Mouse (Mus musculus) neural tube, embryonic 13.5 days (tissue): ENCODE results near the gene Eif2d. TPM values are rescaled to one million over a fixed set of nuclear protein-coding genes. Genes with fewer than 3 reads are reported as not detected.

ENCODE experiments used
- ATAC-seq: fragments of 200-750 bp; cut with Nextera tagmentation; 2 replicates; pipeline ENCODE4 v1.8.0; 2017; ENCODE audit warnings: low read depth, mild to moderate bottlenecking, moderate TSS enrichment, moderate library complexity
- H3K27ac ChIP-seq: fragments of 300-500 bp; sonication (generic); replicated peaks from 2 replicates; pipeline ENCODE4 v1.5.1; 2015; ENCODE audit warnings: moderate library complexity, mild to moderate bottlenecking, inconsistent platforms
- H3K27me3 ChIP-seq: fragments of 300-500 bp; sonication (generic); 2 replicates; pipeline ENCODE4 v1.6.1; 2015; ENCODE audit warnings: mild to moderate bottlenecking, inconsistent platforms
- H3K36me3 ChIP-seq: fragments of 300-500 bp; sonication (generic); 2 replicates; pipeline ENCODE4 v1.6.1; 2015; ENCODE audit warnings: mild to moderate bottlenecking, inconsistent platforms
- H3K4me1 ChIP-seq: fragments of 300-500 bp; sonication (generic); replicated peaks from 2 replicates; pipeline ENCODE4 v1.6.1; 2015; ENCODE audit warnings: inconsistent platforms
- H3K4me2 ChIP-seq: fragments of 300-500 bp; sonication (generic); 2 replicates; pipeline ENCODE4 v1.6.1; 2015; ENCODE audit warnings: inconsistent platforms, mild to moderate bottlenecking, moderate library complexity
- H3K4me3 ChIP-seq: fragments of 300-500 bp; sonication (generic); 2 replicates; pipeline ENCODE4 v1.5.1; 2015; ENCODE audit warnings: mild to moderate bottlenecking, inconsistent platforms
- H3K9ac ChIP-seq: fragments of 300-500 bp; sonication (generic); 2 replicates; pipeline ENCODE4 v1.6.1; 2015; ENCODE audit warnings: moderate library complexity, mild to moderate bottlenecking, inconsistent platforms
- H3K9me3 ChIP-seq: fragments of 300-500 bp; sonication (generic); 2 replicates; pipeline ENCODE4 v1.6.1; 2016; ENCODE audit warnings: inconsistent platforms
- WGBS: fragments of 180-500 bp; shearing (Covaris S2); methylation state at CpG from one replicate; pipeline ENCODE4 v1.1.7; 2015; 5-methylcytosine and 5-hydroxymethylcytosine counted together
- polyA plus RNA-seq: library from polyadenylated mRNA; unstranded; fragments of >200 nt; fragmentation: Nextera tagmentation; extraction: Ambion mirVana; gene quantifications from 2 replicates; pipeline ENCODE4 v1.2.1, GENCODE M21; 2015

The Eif2d gene
- polyA plus RNA-seq, 1 experiment from 2014 or later = 47.9 TPM

DNA sequence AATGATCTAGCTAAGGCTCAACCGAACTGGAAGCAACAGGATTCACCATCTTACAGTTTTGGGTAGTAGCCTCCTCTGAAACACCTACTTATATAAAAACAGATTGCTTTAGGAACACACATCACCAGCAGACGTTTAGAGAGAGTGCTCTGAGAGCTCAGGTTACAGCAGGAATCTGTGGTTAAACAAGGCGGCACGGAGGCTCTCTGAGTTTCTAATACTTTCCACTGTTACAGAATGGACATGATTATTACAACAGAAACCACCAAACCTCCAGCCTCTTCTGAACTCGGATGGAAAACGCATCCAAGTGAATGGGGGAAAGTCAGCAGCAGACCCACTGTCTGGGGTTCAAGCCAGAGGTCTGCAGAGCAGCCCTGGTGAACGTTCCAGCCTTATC is 83.1 kb downstream of the Eif2d start:
- Histone ChIP-seq H3K9me3 (no peaks in the 10 kb centered on the region), H3K9ac (no peak overlapping the region), H3K27me3 (peaks cover 7% of the 10 kb centered on the region; the same call in 1 of the 2 replicates), H3K4me2 (no peak overlapping the region), H3K4me3 (no peak overlapping the region), H3K27ac (no peak overlapping the region), H3K4me1 (peaks cover 15% of the 10 kb centered on the region), H3K36me3 (no peaks in the 10 kb centered on the region)
- 70% methylated on average over 7 of the region's 7 CpGs for WGBS
- ATAC-seq = no peak

Other genes with a start within 250 kb of the Eif2d start
- not detected in 2 replicates for gene Il20, start 241.7 kb upstream of the Eif2d start, polyA plus RNA-seq
- not detected in 2 replicates for gene Il19, start 213.1 kb upstream of the Eif2d start, polyA plus RNA-seq
- gene Il10, start 133.3 kb upstream of the Eif2d start, polyA plus RNA-seq = not detected in 2 replicates
- gene Mapkapk2, start 55.4 kb upstream of the Eif2d start, polyA plus RNA-seq = 22.3 and 22.7 TPM in 2 replicates
- 12.8 and 17.3 TPM in 2 replicates for gene Dyrk3, start 14.8 kb upstream of the Eif2d start, polyA plus RNA-seq
- gene Rassf5, start 92.1 kb downstream of the Eif2d start, polyA plus RNA-seq = 2.6 and 3.4 TPM in 2 replicates
- gene Ikbke, start 126.4 kb downstream of the Eif2d start, polyA plus RNA-seq = 0.91 and 1.2 TPM in 2 replicates